Mouse (Mus musculus) kidney, embryonic 16.5 days (tissue): ENCODE data around the gene Gpx1. TPM values are rescaled to one million over a fixed set of nuclear protein-coding genes. Genes with fewer than 3 reads are reported as not detected.

ENCODE experiments used
- ATAC-seq: fragments of 200-750 bp; cut with Nextera tagmentation; 2 replicates; pipeline ENCODE4 v1.8.0; 2017; ENCODE audit warnings: moderate TSS enrichment; ENCODE audit not compliant: low FRiP score, low TSS enrichment
- H3K27ac ChIP-seq: fragments of 300-500 bp; sonication (generic); 2 replicates; pipeline ENCODE4 v1.5.1; 2014; ENCODE audit warnings: low read length
- H3K27me3 ChIP-seq: fragments of 300-500 bp; sonication (generic); 2 replicates; pipeline ENCODE4 v1.6.1; 2014; ENCODE audit warnings: low read length, control low read depth, mixed read lengths; ENCODE audit not compliant: insufficient read depth
- H3K36me3 ChIP-seq: fragments of 300-500 bp; sonication (generic); 2 replicates; pipeline ENCODE4 v1.6.1; 2014; ENCODE audit warnings: low read length, control low read depth, mixed read lengths; ENCODE audit not compliant: insufficient read depth
- H3K4me1 ChIP-seq: fragments of 300-500 bp; sonication (generic); 2 replicates; pipeline ENCODE4 v1.6.1; 2014; ENCODE audit warnings: low read length, control low read depth, mixed read lengths; ENCODE audit not compliant: insufficient read depth
- H3K4me2 ChIP-seq: fragments of 300-500 bp; sonication (generic); replicated peaks from 2 replicates; pipeline ENCODE4 v1.6.1; 2014; ENCODE audit warnings: low read depth, low read length
- H3K4me3 ChIP-seq: fragments of 300-500 bp; sonication (generic); 2 replicates; pipeline ENCODE4 v1.5.1; 2014; ENCODE audit warnings: mild to moderate bottlenecking, low read length
- H3K9ac ChIP-seq: fragments of 300-500 bp; sonication (generic); replicated peaks from 2 replicates; pipeline ENCODE4 v1.6.1; 2014; ENCODE audit warnings: low read length
- H3K9me3 ChIP-seq: fragments of 300-500 bp; sonication (generic); 2 replicates; pipeline ENCODE4 v1.6.1; 2016; ENCODE audit warnings: low read length, control low read depth
- WGBS: fragments of 180-500 bp; shearing (Covaris S2); extraction: QIAGEN DNeasy Blood & Tissue Kit; methylation state at CpG from one replicate; pipeline ENCODE4 v1.1.7; 2014; 5-methylcytosine and 5-hydroxymethylcytosine counted together
- polyA plus RNA-seq: library from polyadenylated mRNA; unstranded; fragments of >200 nt; fragmentation: Nextera tagmentation; extraction: Ambion mirVana; gene quantifications from 2 replicates; pipeline ENCODE4 v1.2.1, GENCODE M21; 2015

Gpx1 gene
- polyA plus RNA-seq, 1 experiment from 2014 or later, result 695 TPM

DNA sequence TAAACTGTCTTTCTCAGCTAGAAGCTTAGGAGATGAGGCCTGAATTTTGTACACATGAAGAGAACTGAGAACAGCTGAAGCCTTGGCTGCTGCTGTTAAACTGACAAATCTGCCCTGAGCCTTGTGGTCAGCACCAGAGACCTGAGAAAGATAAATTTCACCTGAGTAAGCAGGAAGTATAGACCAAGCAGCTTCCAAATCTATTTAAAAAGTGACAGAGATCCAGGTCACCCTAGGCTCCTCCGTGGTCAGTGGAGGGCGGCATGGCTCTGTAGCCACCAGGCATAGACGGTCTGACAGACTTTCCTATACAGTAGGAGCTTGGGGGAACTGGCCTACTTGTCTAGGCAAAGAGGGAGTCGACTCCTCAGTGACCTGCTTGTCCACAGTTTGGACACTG, 48.1 kb downstream of the Gpx1 start:
- no peak for ATAC-seq
- peaks cover 80% of the 10 kb centered on the region for H3K36me3 ChIP-seq
- H3K4me2 ChIP-seq, result no peak overlapping the region
- 76% methylated on average over 4 of the region's 4 CpGs for WGBS
- H3K4me3 ChIP-seq, result no peak overlapping the region
- no peak overlapping the region for H3K9ac ChIP-seq
- H3K27me3 ChIP-seq, result no peaks in the 10 kb centered on the region
- H3K27ac ChIP-seq, result no peak overlapping the region
- no peaks in the 10 kb centered on the region for H3K4me1 ChIP-seq
- no peaks in the 10 kb centered on the region for H3K9me3 ChIP-seq

DNA sequence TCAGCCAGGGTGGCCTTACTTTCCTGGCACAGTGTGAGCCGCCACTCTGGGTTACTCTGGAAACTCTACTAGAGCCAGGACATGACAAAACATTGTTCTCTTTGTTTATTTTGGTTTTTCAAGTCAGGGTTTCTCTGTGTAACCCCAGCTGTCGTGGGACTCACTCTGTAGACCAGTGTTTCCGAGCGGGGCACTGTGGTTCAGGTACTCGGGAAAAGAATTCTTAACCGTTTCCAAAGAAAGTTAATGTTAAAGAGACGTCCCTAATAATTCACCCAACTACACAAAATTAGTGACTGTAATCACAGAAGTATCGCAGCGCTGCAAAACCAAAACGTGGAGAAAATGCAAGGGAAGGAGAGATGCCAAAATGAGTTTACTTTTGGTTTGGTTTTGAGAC, 49.9 kb downstream of the Gpx1 start:
- Histone ChIP-seq H3K9me3 (no peaks in the 10 kb centered on the region), H3K27ac (no peak overlapping the region), H3K4me1 (no peaks in the 10 kb centered on the region), H3K4me3 (no peak overlapping the region), H3K9ac (no peak overlapping the region), H3K36me3 (peaks cover 80% of the 10 kb centered on the region), H3K4me2 (no peak overlapping the region), H3K27me3 (no peaks in the 10 kb centered on the region)
- ATAC-seq, result no peak
- WGBS, result 90% methylated on average over 10 of the region's 10 CpGs

DNA sequence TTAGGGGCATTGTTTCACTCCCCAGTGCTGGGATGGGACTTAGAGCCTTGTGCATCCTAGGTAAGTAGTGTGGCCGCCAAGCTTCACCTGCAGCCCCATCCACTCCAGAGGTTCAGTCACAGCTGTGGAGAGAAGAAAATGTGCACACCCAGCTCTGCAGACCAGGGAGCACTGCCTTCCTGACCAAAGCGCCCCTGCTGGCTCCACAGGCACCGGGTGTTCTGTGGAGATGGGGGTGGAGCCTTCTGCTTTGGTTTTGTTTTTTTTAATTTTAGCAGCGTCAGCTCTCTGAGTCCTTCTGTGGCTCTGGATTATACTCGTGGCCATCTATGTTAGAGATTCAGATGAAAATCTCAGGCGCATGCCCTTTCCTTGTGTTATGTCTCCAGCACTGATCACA, 50.5 kb downstream of the Gpx1 start:
- ATAC-seq, result no peak
- H3K27ac ChIP-seq, result no peak overlapping the region
- no peaks in the 10 kb centered on the region for H3K27me3 ChIP-seq
- no peaks in the 10 kb centered on the region for H3K9me3 ChIP-seq
- no peak overlapping the region for H3K9ac ChIP-seq
- H3K4me2 ChIP-seq, result no peak overlapping the region
- WGBS, result 74% methylated on average over 6 of the region's 6 CpGs
- H3K4me1 ChIP-seq, result no peaks in the 10 kb centered on the region
- H3K4me3 ChIP-seq, result no peak overlapping the region
- H3K36me3 ChIP-seq, result peaks cover 80% of the 10 kb centered on the region

Other genes with a start within 250 kb of the Gpx1 start
- 87.8 and 93.0 TPM in 2 replicates for gene Apeh, start 244.3 kb upstream of the Gpx1 start, polyA plus RNA-seq
- 0.64 and 0.67 TPM in 2 replicates for gene Bsn, start 148.5 kb upstream of the Gpx1 start, polyA plus RNA-seq
- gene Dag1, start 74.9 kb upstream of the Gpx1 start, polyA plus RNA-seq, result 163 and 182 TPM in 2 replicates
- 37.2 and 45.5 TPM in 2 replicates for gene Nicn1, start 48.5 kb upstream of the Gpx1 start, polyA plus RNA-seq
- 40.8 and 43.7 TPM in 2 replicates for gene Amt, start 42.0 kb upstream of the Gpx1 start, polyA plus RNA-seq
- gene Rhoa, start 32.8 kb upstream of the Gpx1 start, polyA plus RNA-seq, result 495 and 508 TPM in 2 replicates
- 34.9 and 38.9 TPM in 2 replicates for gene Tcta, start 32.7 kb upstream of the Gpx1 start, polyA plus RNA-seq
- 113 and 119 TPM in 2 replicates for gene Usp4, start 8.9 kb downstream of the Gpx1 start, polyA plus RNA-seq
- gene 1700102P08Rik, start 53.9 kb downstream of the Gpx1 start, polyA plus RNA-seq, result 0.62 and 1.2 TPM in 2 replicates
- gene Ccdc36, start 89.6 kb downstream of the Gpx1 start, polyA plus RNA-seq, result 1.5 and 1.7 TPM in 2 replicates
- not detected in 2 replicates for gene BC048562, start 97.6 kb downstream of the Gpx1 start, polyA plus RNA-seq
- 77.0 and 82.4 TPM in 2 replicates for gene Ccdc71, start 121.6 kb downstream of the Gpx1 start, polyA plus RNA-seq
- 38.8 and 41.6 TPM in 2 replicates for gene Klhdc8b, start 122.7 kb downstream of the Gpx1 start, polyA plus RNA-seq
- gene Lamb2, start 140.8 kb downstream of the Gpx1 start, polyA plus RNA-seq, result 68.5 and 73.6 TPM in 2 replicates
- gene Usp19, start 151.7 kb downstream of the Gpx1 start, polyA plus RNA-seq, result 79.1 and 82.0 TPM in 2 replicates
- gene Qars, start 168.8 kb downstream of the Gpx1 start, polyA plus RNA-seq, result 127 and 140 TPM in 2 replicates
- gene Qrich1, start 177.9 kb downstream of the Gpx1 start, polyA plus RNA-seq, result 129 and 135 TPM in 2 replicates
- 188 and 198 TPM in 2 replicates for gene Impdh2, start 221.4 kb downstream of the Gpx1 start, polyA plus RNA-seq
- 47.6 and 48.6 TPM in 2 replicates for gene Ndufaf3, start 228.5 kb downstream of the Gpx1 start, polyA plus RNA-seq
- gene Dalrd3, start 231.0 kb downstream of the Gpx1 start, polyA plus RNA-seq, result 200 TPM in 2 replicates
- 148 and 150 TPM in 2 replicates for gene Wdr6, start 239.8 kb downstream of the Gpx1 start, polyA plus RNA-seq